Mouse (Mus musculus): ENCODE data around the gene Nfib.

- TF ChIP-seq CTCF (IDR thresholded peaks at IDR 0.05; ENCODE audit: insufficient read depth, low read length) (no peak), POLR2A (IDR thresholded peaks at IDR 0.05; ENCODE audit: borderline replicate concordance, extremely low read depth, low read depth, low read length) (no peak)
Observed at GRCm38 (mm10) chr4:82315710-82316109, 389.8 kb downstream of the Nfib start.

Data from lung, adult 2 months (tissue).